Mouse (Mus musculus): ENCODE results near the gene Mob1b.

DNA sequence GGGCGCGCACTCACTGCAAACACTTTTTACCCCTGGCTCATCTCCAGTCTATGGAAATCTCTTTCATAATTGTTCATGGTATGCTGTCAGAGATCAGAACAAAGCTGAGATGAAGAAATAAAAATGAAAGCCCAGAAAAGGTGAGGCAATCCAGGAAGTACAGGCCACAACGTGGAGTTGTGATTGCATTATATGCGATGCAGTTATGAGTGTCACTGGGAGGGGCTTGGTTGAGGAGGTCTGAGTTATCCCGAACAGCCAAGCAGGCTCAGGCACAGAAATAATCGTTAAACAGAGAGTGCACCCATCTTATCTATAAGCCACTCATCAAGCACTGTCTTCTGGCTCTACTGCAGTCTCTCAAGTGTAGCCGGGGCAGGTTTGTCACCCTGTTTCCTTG is 41.7 kb upstream of the Mob1b start:
- TF ChIP-seq CTCF (conservative IDR thresholded peaks at IDR 0.05; ENCODE audit: insufficient read depth, insufficient read length, low read depth, low read length) (no peak), POLR2A (IDR thresholded peaks at IDR 0.05; ENCODE audit: low read depth, low read length) (no peak)

Data from kidney, adult 2 months (tissue).